11 mouse cellular contexts compared by ENCODE assay signal in genomic region chr4:42948527-42948926, GRCm38 (mm10). TPM values are rescaled to one million over a fixed set of nuclear protein-coding genes. Genes with fewer than 3 reads are reported as not detected.
DNase-seq lines count a peak whose midpoint lies in the region; ATAC-seq and TF ChIP-seq lines count a peak whose summit lies in the region.
"Had no signal": no experiment of that assay in that cellular context is flagged by ENCODE, and none has a peak within 500 bp of the region (broad histone marks: within the 10 kb centered on the region; RNA-seq: fewer than 3 reads in every experiment).

No protein-coding gene starts in this region.

- peaks cover 6% of the 10 kb centered on the region; the same call in 1 of the 2 replicates for H3K4me1 ChIP-seq in lung, embryonic 14.5 days (ENCODE audit: insufficient read depth)
- peaks cover 23% of the 10 kb centered on the region for H3K4me1 ChIP-seq in hindbrain, embryonic 11.5 days (replicated peaks; ENCODE audit: control insufficient read depth, insufficient read depth, low read length)
- H3K4me1 ChIP-seq in midbrain, embryonic 12.5 days, result peaks cover 63% of the 10 kb centered on the region

- H3K36me3 ChIP-seq in lung, embryonic 14.5 days (ENCODE audit: insufficient read depth), result no peaks in the 10 kb centered on the region
- H3K36me3 ChIP-seq in hindbrain, embryonic 11.5 days (ENCODE audit: control insufficient read depth, insufficient read depth, low read length), result no peaks in the 10 kb centered on the region
- H3K36me3 ChIP-seq in midbrain, embryonic 12.5 days, result no peaks in the 10 kb centered on the region
- H3K36me3 ChIP-seq: liver, embryonic 12.5 days had no signal

- H3K9ac ChIP-seq in lung, embryonic 14.5 days, result no peak overlapping the region
- no peak overlapping the region for H3K9ac ChIP-seq in hindbrain, embryonic 11.5 days (ENCODE audit: low read depth, low read length)
- H3K9ac ChIP-seq in midbrain, embryonic 12.5 days (replicated peaks), result no peak overlapping the region
- H3K9ac ChIP-seq: liver, embryonic 12.5 days had no signal

- peak overlapping the region; percentile 75 for H3K4me2 ChIP-seq in lung, embryonic 14.5 days
- 0 out of 2 replicates have a peak overlapping the region, but pooled peaks have one; percentile 29 for H3K4me2 ChIP-seq in hindbrain, embryonic 11.5 days (replicated peaks; ENCODE audit: low read depth, low read length)
- no peak overlapping the region for H3K4me2 ChIP-seq in midbrain, embryonic 12.5 days (replicated peaks)

- H3K27me3 ChIP-seq in lung, embryonic 14.5 days (ENCODE audit: insufficient read depth, low read length), result no peaks in the 10 kb centered on the region
- no peaks in the 10 kb centered on the region for H3K27me3 ChIP-seq in hindbrain, embryonic 11.5 days (ENCODE audit: control insufficient read depth, insufficient read depth, low read length)
- H3K27me3 ChIP-seq in midbrain, embryonic 12.5 days, result peaks cover 7% of the 10 kb centered on the region; the same call in 1 of the 2 replicates

- DNase-seq in lung, embryonic 14.5 days, result no peak
- DNase-seq in lung, postnatal 4 days, result no peak
- no peak for DNase-seq in hindbrain, embryonic 11.5 days (ENCODE audit: low spot score)
- DNase-seq in right cerebral cortex, postnatal 25 days, result peak; percentile 59
- no peak for DNase-seq in urinary bladder, adult 2 months (ENCODE audit: low spot score)
- no peak for DNase-seq in heart, adult 8-10 months (ENCODE audit: low spot score)
- DNase-seq: adrenal gland, postnatal 25 days had no signal

- H3K27ac ChIP-seq in lung, embryonic 14.5 days (ENCODE audit: low read depth), result no peak overlapping the region
- H3K27ac ChIP-seq in hindbrain, embryonic 11.5 days (ENCODE audit: low read depth, low read length), result no peak overlapping the region
- peak overlapping the region; percentile 96 for H3K27ac ChIP-seq in midbrain, embryonic 12.5 days (replicated peaks)
- H3K27ac ChIP-seq: liver, embryonic 12.5 days had no signal

- H3K9me3 ChIP-seq in lung, embryonic 14.5 days (ENCODE audit: low read depth, low read length), result no peaks in the 10 kb centered on the region
- no peaks in the 10 kb centered on the region for H3K9me3 ChIP-seq in hindbrain, embryonic 11.5 days (ENCODE audit: control insufficient read depth, low read length)
- no peaks in the 10 kb centered on the region for H3K9me3 ChIP-seq in midbrain, embryonic 12.5 days
- H3K9me3 ChIP-seq: liver, embryonic 12.5 days had no signal

- TF ChIP-seq CTCF in lung, embryonic 14.5 days (IDR thresholded peaks at IDR 0.05; ENCODE audit: low read depth), result no peak

- H3K4me3 ChIP-seq in lung, embryonic 14.5 days (ENCODE audit: low read depth, low read length), result no peak overlapping the region
- no peak overlapping the region for H3K4me3 ChIP-seq in hindbrain, embryonic 11.5 days (ENCODE audit: low read depth, low read length)
- H3K4me3 ChIP-seq in midbrain, embryonic 12.5 days, result no peak overlapping the region

- WGBS in lung, embryonic 14.5 days, result 22% methylated on average over 13 of the region's 13 CpGs
- WGBS in hindbrain, embryonic 11.5 days, result 31% methylated on average over 13 of the region's 13 CpGs
- 43% methylated on average over 13 of the region's 13 CpGs for WGBS in midbrain, embryonic 12.5 days

- ATAC-seq in lung, embryonic 14.5 days (ENCODE audit: insufficient read depth), result no peak
- ATAC-seq in hindbrain, embryonic 11.5 days (ENCODE audit: low FRiP score), result no peak
- ATAC-seq in midbrain, embryonic 12.5 days (ENCODE audit: low FRiP score, low read depth), result no peak
- ATAC-seq: liver, embryonic 12.5 days had no signal

RNA-seq across cellular contexts. Expression of gene Dnajb5, which starts 1.1 kb away (rescaled TPM):
- polyA plus RNA-seq in lung, embryonic 14.5 days (2014; fragmentation: Nextera tagmentation; extraction: Ambion mirVana), result 6.3 and 6.9 TPM in 2 replicates
- polyA plus RNA-seq in hindbrain, embryonic 11.5 days (2014; fragmentation: Nextera tagmentation; extraction: Ambion mirVana), result 23.6 and 24.4 TPM in 2 replicates
- polyA plus RNA-seq in midbrain, embryonic 12.5 days (2016; fragmentation: Nextera tagmentation; extraction: Ambion mirVana), result 27.0 and 35.2 TPM in 2 replicates
- polyA plus RNA-seq in urinary bladder, adult 2 months (2012; rRNA removed), result 26.1 and 46.1 TPM in 2 replicates
- 100 to 1,000 TPM in 2 of 4 experiments, 10 to 100 TPM in 2; 65.1 to 119 (median 88.0) TPM for total RNA-seq in heart, adult 8-10 months (2022)

RNA-seq across cellular contexts. Expression of gene 1700022I11Rik, which starts 20.9 kb away (rescaled TPM):
- 0.43 and 0.46 TPM in 2 replicates for polyA plus RNA-seq in lung, embryonic 14.5 days (2014; fragmentation: Nextera tagmentation; extraction: Ambion mirVana)
- polyA plus RNA-seq in hindbrain, embryonic 11.5 days (2014; fragmentation: Nextera tagmentation; extraction: Ambion mirVana), result 0.27 and 0.40 TPM in 2 replicates
- 0.24 and 0.55 TPM in 2 replicates for polyA plus RNA-seq in midbrain, embryonic 12.5 days (2016; fragmentation: Nextera tagmentation; extraction: Ambion mirVana)
- not detected in 2 replicates for polyA plus RNA-seq in urinary bladder, adult 2 months (2012; rRNA removed)
- total RNA-seq in heart, adult 8-10 months (2022), result not detected
- total RNA-seq: adrenal gland, postnatal 25 days; monocyte, adult 5-6 weeks had no signal
- polyA plus RNA-seq: spleen, adult 2 months had no signal

RNA-seq across cellular contexts. Expression of gene Phf24, which starts 32.1 kb away (rescaled TPM):
- polyA plus RNA-seq in lung, embryonic 14.5 days (2014; fragmentation: Nextera tagmentation; extraction: Ambion mirVana), result 0.43 and 0.53 TPM in 2 replicates
- polyA plus RNA-seq in hindbrain, embryonic 11.5 days (2014; fragmentation: Nextera tagmentation; extraction: Ambion mirVana), result 3.0 and 4.4 TPM in 2 replicates
- 6.6 and 8.4 TPM in 2 replicates for polyA plus RNA-seq in midbrain, embryonic 12.5 days (2016; fragmentation: Nextera tagmentation; extraction: Ambion mirVana)
- polyA plus RNA-seq in urinary bladder, adult 2 months (2012; rRNA removed), result 4.0 and 4.7 TPM in 2 replicates
- 1 to 10 TPM; 4.3 to 9.8 (median 7.0) TPM for total RNA-seq in heart, adult 8-10 months (2022)
- total RNA-seq: monocyte, adult 5-6 weeks had no signal

RNA-seq across cellular contexts. Expression of gene Vcp, which starts 51.8 kb away (rescaled TPM):
- 558 and 560 TPM in 2 replicates for polyA plus RNA-seq in lung, embryonic 14.5 days (2014; fragmentation: Nextera tagmentation; extraction: Ambion mirVana)
- 613 and 675 TPM in 2 replicates for polyA plus RNA-seq in hindbrain, embryonic 11.5 days (2014; fragmentation: Nextera tagmentation; extraction: Ambion mirVana)
- polyA plus RNA-seq in midbrain, embryonic 12.5 days (2016; fragmentation: Nextera tagmentation; extraction: Ambion mirVana), result 645 and 652 TPM in 2 replicates
- polyA plus RNA-seq in urinary bladder, adult 2 months (2012; rRNA removed), result 176 and 192 TPM in 2 replicates
- 100 to 1,000 TPM; 255 to 280 (median 263) TPM for total RNA-seq in heart, adult 8-10 months (2022)
